Mouse (Mus musculus) inflammation-experienced regulatory T-cells, adult 16 weeks (primary cell): ENCODE results near the gene Cwc25. TPM values are rescaled to one million over a fixed set of nuclear protein-coding genes. Genes with fewer than 3 reads are reported as not detected.

Experiments used
- polyA plus RNA-seq: library from polyadenylated mRNA; unstranded; fragments of 100-300 nt; shearing (Covaris generic); gene quantifications from one replicate; pipeline ENCODE4 v1.2.1, GENCODE M21; 2017

Gene Cwc25
- 33.8 TPM for polyA plus RNA-seq

GRCm38 (mm10) chr11:97766154-97766881 is at the start of gene Cwc25:
Gene Cwc25, minus strand, starts transcription at chr11:97766556.

GRCm38 (mm10) chr11:97798782-97799145 is 32.4 kb upstream of the Cwc25 start, which contains the start of gene Lasp1:
Gene Lasp1, plus strand, starts transcription at chr11:97799000.

GRCm38 (mm10) chr11:97781832-97782563 is 15.6 kb upstream of the Cwc25 start, which contains the start of gene Rpl23:
Gene Rpl23, minus strand, starts transcription at chr11:97782437.

GRCm38 (mm10) chr11:97775808-97776496 is 9.6 kb upstream of the Cwc25 start, which contains the start of gene 1700001P01Rik:
Gene 1700001P01Rik, minus strand, starts transcription at chr11:97775918.

GRCm38 (mm10) chr11:97744063-97744717 is 22.2 kb downstream of the Cwc25 start, which contains the start of gene Pip4k2b:
Gene Pip4k2b, minus strand, starts transcription at chr11:97744704.

GRCm38 (mm10) chr11:97703039-97703826 is 63.1 kb downstream of the Cwc25 start, which contains the start of gene Psmb3:
Gene Psmb3, plus strand, starts transcription at chr11:97703399.

GRCm38 (mm10) chr11:97700003-97700745 is 66.2 kb downstream of the Cwc25 start, which contains the start of gene Pcgf2:
Gene Pcgf2, minus strand, starts transcription at chr11:97700497.

Other genes with a start within 250 kb of the Cwc25 start
- not detected for gene Srcin1, start 190.4 kb downstream of the Cwc25 start, polyA plus RNA-seq
- 1.2 TPM for gene Epop, start 136.9 kb downstream of the Cwc25 start, polyA plus RNA-seq
- gene Mllt6, start 103.1 kb downstream of the Cwc25 start, polyA plus RNA-seq, result 10.3 TPM
- gene Cisd3, start 80.7 kb downstream of the Cwc25 start, polyA plus RNA-seq, result 71.6 TPM
- gene Pcgf2, start 66.1 kb downstream of the Cwc25 start, polyA plus RNA-seq, result 3.0 TPM
- gene Psmb3, start 63.2 kb downstream of the Cwc25 start, polyA plus RNA-seq, result 486 TPM
- 2.4 TPM for gene Pip4k2b, start 21.9 kb downstream of the Cwc25 start, polyA plus RNA-seq
- not detected for gene 1700001P01Rik, start 9.4 kb upstream of the Cwc25 start, polyA plus RNA-seq
- gene Rpl23, start 15.9 kb upstream of the Cwc25 start, polyA plus RNA-seq, result 450 TPM
- gene Lasp1, start 32.4 kb upstream of the Cwc25 start, polyA plus RNA-seq, result 261 TPM
- gene B230217C12Rik, start 74.2 kb upstream of the Cwc25 start, polyA plus RNA-seq, result 1.1 TPM
- 1.4 TPM for gene Fbxo47, start 117.6 kb upstream of the Cwc25 start, polyA plus RNA-seq
- gene Plxdc1, start 219.9 kb upstream of the Cwc25 start, polyA plus RNA-seq, result 1.9 TPM
- 119 TPM for gene Arl5c, start 229.6 kb upstream of the Cwc25 start, polyA plus RNA-seq